Mouse (Mus musculus): ENCODE measurements at regions not wholly inside any gene's neighbourhood (a gene's known extent, or its start where the extent isn't known, plus 50 kb on each side); places are given as distances from the start of the nearest gene placed in this dataset.

DNA sequence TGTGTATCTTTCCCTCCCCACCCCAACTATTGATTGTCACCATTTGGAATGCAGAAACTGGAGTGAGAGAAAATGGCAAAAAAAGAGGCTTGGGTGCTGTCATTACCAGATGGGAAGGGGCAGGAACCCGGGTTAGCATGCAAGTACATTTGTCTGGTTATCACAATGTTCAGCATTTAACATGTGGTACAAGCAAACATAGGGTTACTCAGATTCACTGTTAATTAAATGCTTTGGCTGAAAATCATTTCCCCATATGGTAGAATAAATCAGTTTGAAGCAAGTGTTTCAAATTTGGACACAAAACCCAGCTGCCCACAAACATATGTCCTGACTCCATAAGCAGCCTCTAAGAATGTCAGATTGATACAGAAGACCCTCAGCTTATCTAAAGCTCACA lies 208.6 kb upstream of the Megf9 start:
- no peak for ATAC-seq (ENCODE audit: insufficient number of reproducible peaks, low FRiP score, low TSS enrichment, low read depth)
- WGBS: 74% methylated on average over 1 of the region's 1 CpGs

GRCm38 (mm10) chr4:70742002-70742401 lies 207.2 kb upstream of the Megf9 start:
- WGBS: 28% methylated on average over 1 of the region's 1 CpGs
- Histone ChIP-seq H3K36me3 (ENCODE audit: control insufficient read depth, insufficient read depth, low read length) (no peaks in the 10 kb centered on the region), H3K4me2 (ENCODE audit: low read depth, severe bottlenecking) (no peak overlapping the region), H3K27me3 (ENCODE audit: control insufficient read depth, insufficient read depth, low read length) (no peaks in the 10 kb centered on the region), H3K9me3 (ENCODE audit: control insufficient read depth, low read length) (no peaks in the 10 kb centered on the region), H3K9ac (ENCODE audit: low read length) (no peak overlapping the region), H3K4me3 (ENCODE audit: low read depth, low read length) (no peak overlapping the region), H3K4me1 (ENCODE audit: control insufficient read depth, insufficient read depth, low read length) (0 out of 2 replicates have a peak, but pooled peaks cover 4% of the 10 kb centered on the region), H3K27ac (replicated peaks; ENCODE audit: low read depth, low read length) (no peak overlapping the region)
- no peak for ATAC-seq (ENCODE audit: insufficient number of reproducible peaks, low FRiP score, low TSS enrichment, low read depth)
- peak; percentile 36 for DNase-seq (ENCODE audit: low spot score)

More for the DNA sequence above, 208.6 kb upstream of the Megf9 start:
- Histone ChIP-seq H3K27me3 (ENCODE audit: control insufficient read depth, insufficient read depth, low read length) (no peaks in the 10 kb centered on the region), H3K4me1 (ENCODE audit: control insufficient read depth, insufficient read depth, low read length) (0 out of 2 replicates have a peak, but pooled peaks cover 4% of the 10 kb centered on the region), H3K4me2 (ENCODE audit: low read depth, severe bottlenecking) (no peak overlapping the region), H3K27ac (replicated peaks; ENCODE audit: low read depth, low read length) (no peak overlapping the region), H3K36me3 (ENCODE audit: control insufficient read depth, insufficient read depth, low read length) (no peaks in the 10 kb centered on the region), H3K4me3 (ENCODE audit: low read depth, low read length) (no peak overlapping the region), H3K9me3 (ENCODE audit: control insufficient read depth, low read length) (no peaks in the 10 kb centered on the region), H3K9ac (ENCODE audit: low read length) (no peak overlapping the region)
- DNase-seq (ENCODE audit: low spot score): no peak

GRCm38 (mm10) chr4:70741121-70741520 lies 206.3 kb upstream of the Megf9 start:
- Histone ChIP-seq H3K27ac (replicated peaks; ENCODE audit: low read depth, low read length) (no peak overlapping the region), H3K27me3 (ENCODE audit: control insufficient read depth, insufficient read depth, low read length) (no peaks in the 10 kb centered on the region), H3K4me3 (ENCODE audit: low read depth, low read length) (no peak overlapping the region), H3K4me1 (ENCODE audit: control insufficient read depth, insufficient read depth, low read length) (0 out of 2 replicates have a peak, but pooled peaks cover 4% of the 10 kb centered on the region), H3K4me2 (ENCODE audit: low read depth, severe bottlenecking) (no peak overlapping the region), H3K36me3 (ENCODE audit: control insufficient read depth, insufficient read depth, low read length) (no peaks in the 10 kb centered on the region), H3K9ac (ENCODE audit: low read length) (no peak overlapping the region), H3K9me3 (ENCODE audit: control insufficient read depth, low read length) (no peaks in the 10 kb centered on the region)
- ATAC-seq (ENCODE audit: insufficient number of reproducible peaks, low FRiP score, low TSS enrichment, low read depth): no peak
- 2% methylated on average over 4 of the region's 4 CpGs for WGBS
- DNase-seq (ENCODE audit: low spot score): peak; percentile 24

- Histone ChIP-seq H3K4me2 (ENCODE audit: low read depth, severe bottlenecking) (no peak overlapping the region), H3K4me1 (ENCODE audit: control insufficient read depth, insufficient read depth, low read length) (no peaks in the 10 kb centered on the region), H3K27ac (replicated peaks; ENCODE audit: low read depth, low read length) (no peak overlapping the region), H3K4me3 (ENCODE audit: low read depth, low read length) (no peak overlapping the region), H3K36me3 (ENCODE audit: control insufficient read depth, insufficient read depth, low read length) (no peaks in the 10 kb centered on the region), H3K9ac (ENCODE audit: low read length) (no peak overlapping the region), H3K27me3 (ENCODE audit: control insufficient read depth, insufficient read depth, low read length) (no peaks in the 10 kb centered on the region), H3K9me3 (ENCODE audit: control insufficient read depth, low read length) (no peaks in the 10 kb centered on the region)
- WGBS: 69% methylated on average over 2 of the region's 2 CpGs
- no peak for ATAC-seq (ENCODE audit: insufficient number of reproducible peaks, low FRiP score, low TSS enrichment, low read depth)
- no peak for DNase-seq (ENCODE audit: low spot score)
Measured at GRCm38 (mm10) chr4:70709126-70709689, 174.4 kb upstream of the Megf9 start.

GRCm38 (mm10) chr4:70705128-70705752 lies 170.4 kb upstream of the Megf9 start:
- Histone ChIP-seq H3K27me3 (ENCODE audit: control insufficient read depth, insufficient read depth, low read length) (no peaks in the 10 kb centered on the region), H3K4me2 (ENCODE audit: low read depth, severe bottlenecking) (no peak overlapping the region), H3K4me3 (ENCODE audit: low read depth, low read length) (no peak overlapping the region), H3K4me1 (ENCODE audit: control insufficient read depth, insufficient read depth, low read length) (no peaks in the 10 kb centered on the region), H3K27ac (replicated peaks; ENCODE audit: low read depth, low read length) (no peak overlapping the region), H3K36me3 (ENCODE audit: control insufficient read depth, insufficient read depth, low read length) (no peaks in the 10 kb centered on the region), H3K9ac (ENCODE audit: low read length) (no peak overlapping the region), H3K9me3 (ENCODE audit: control insufficient read depth, low read length) (no peaks in the 10 kb centered on the region)
- ATAC-seq (ENCODE audit: insufficient number of reproducible peaks, low FRiP score, low TSS enrichment, low read depth) (no peak), DNase-seq (ENCODE audit: low spot score) (no peak)
- WGBS: 76% methylated on average over 3 of the region's 3 CpGs

DNA sequence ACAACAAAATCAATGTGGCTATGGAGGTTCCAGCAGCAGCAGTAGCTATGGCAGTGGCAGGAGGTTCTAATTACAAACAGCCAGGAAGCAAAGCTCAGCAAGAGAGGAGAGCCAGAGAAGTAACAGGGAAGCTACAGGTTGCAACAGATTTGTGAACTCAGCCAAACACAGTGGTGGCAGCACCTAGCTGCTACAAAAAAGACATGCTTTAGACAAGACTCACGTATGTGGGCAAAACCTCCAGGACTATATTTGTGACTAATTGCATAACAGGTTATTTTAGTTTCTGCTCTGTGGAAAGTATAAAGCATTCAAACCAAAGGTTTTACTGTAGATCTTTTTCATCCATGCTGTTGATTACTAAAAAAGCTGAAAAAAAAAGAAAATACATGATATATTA lies 166.1 kb upstream of the Megf9 start:
- Histone ChIP-seq H3K27ac (replicated peaks; ENCODE audit: low read depth, low read length) (no peak overlapping the region), H3K4me2 (ENCODE audit: low read depth, severe bottlenecking) (no peak overlapping the region), H3K4me3 (ENCODE audit: low read depth, low read length) (no peak overlapping the region), H3K9ac (ENCODE audit: low read length) (no peak overlapping the region), H3K36me3 (ENCODE audit: control insufficient read depth, insufficient read depth, low read length) (no peaks in the 10 kb centered on the region), H3K4me1 (ENCODE audit: control insufficient read depth, insufficient read depth, low read length) (no peaks in the 10 kb centered on the region), H3K27me3 (ENCODE audit: control insufficient read depth, insufficient read depth, low read length) (no peaks in the 10 kb centered on the region), H3K9me3 (ENCODE audit: control insufficient read depth, low read length) (no peaks in the 10 kb centered on the region)
- no peak for ATAC-seq (ENCODE audit: insufficient number of reproducible peaks, low FRiP score, low TSS enrichment, low read depth)
- DNase-seq (ENCODE audit: low spot score): no peak
- WGBS: 89% methylated on average over 1 of the region's 1 CpGs

DNA sequence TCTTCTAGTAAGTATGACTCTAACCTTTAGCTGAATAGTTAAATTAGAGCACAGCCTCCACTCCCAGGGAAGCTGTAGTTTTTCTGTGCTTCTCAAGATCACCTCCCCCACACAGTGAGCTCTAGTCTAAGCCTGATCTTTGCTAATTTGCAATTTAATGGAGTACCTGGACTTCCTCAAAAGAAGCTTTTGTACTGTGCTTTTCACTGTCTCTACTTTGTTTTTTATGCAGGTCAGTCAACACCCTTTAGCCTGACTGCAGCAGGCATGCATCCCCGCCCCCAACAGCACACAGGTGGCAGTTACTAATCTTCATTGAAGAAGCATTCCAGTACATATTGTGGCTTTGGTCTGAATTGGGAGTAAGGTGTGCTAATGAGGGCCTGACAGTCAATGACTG lies 129.4 kb upstream of the Megf9 start:
- H3K27ac ChIP-seq (replicated peaks; ENCODE audit: low read depth, low read length): no peak overlapping the region
- no peak overlapping the region for H3K9ac ChIP-seq (ENCODE audit: low read length)
- H3K9me3 ChIP-seq (ENCODE audit: control insufficient read depth, low read length): no peaks in the 10 kb centered on the region
- H3K4me3 ChIP-seq (ENCODE audit: low read depth, low read length): no peak overlapping the region
- H3K27me3 ChIP-seq (ENCODE audit: control insufficient read depth, insufficient read depth, low read length): no peaks in the 10 kb centered on the region
- ATAC-seq (ENCODE audit: insufficient number of reproducible peaks, low FRiP score, low TSS enrichment, low read depth): no peak
- 94% methylated on average over 1 of the region's 1 CpGs for whole genome bisulfite sequencing
- no peak for DNase-seq (ENCODE audit: low spot score)
- H3K4me1 ChIP-seq (ENCODE audit: control insufficient read depth, insufficient read depth, low read length): no peaks in the 10 kb centered on the region
- no peaks in the 10 kb centered on the region for H3K36me3 ChIP-seq (ENCODE audit: control insufficient read depth, insufficient read depth, low read length)
- no peak overlapping the region for H3K4me2 ChIP-seq (ENCODE audit: low read depth, severe bottlenecking)

- Histone ChIP-seq H3K4me2 (ENCODE audit: low read depth, severe bottlenecking) (no peak overlapping the region), H3K27me3 (ENCODE audit: control insufficient read depth, insufficient read depth, low read length) (no peaks in the 10 kb centered on the region), H3K4me1 (ENCODE audit: control insufficient read depth, insufficient read depth, low read length) (no peaks in the 10 kb centered on the region), H3K36me3 (ENCODE audit: control insufficient read depth, insufficient read depth, low read length) (no peaks in the 10 kb centered on the region), H3K4me3 (ENCODE audit: low read depth, low read length) (no peak overlapping the region), H3K9me3 (ENCODE audit: control insufficient read depth, low read length) (no peaks in the 10 kb centered on the region), H3K27ac (replicated peaks; ENCODE audit: low read depth, low read length) (no peak overlapping the region), H3K9ac (ENCODE audit: low read length) (no peak overlapping the region)
- no peak for ATAC-seq (ENCODE audit: insufficient number of reproducible peaks, low FRiP score, low TSS enrichment, low read depth)
- DNase-seq (ENCODE audit: low spot score): no peak
- 66% methylated on average over 2 of the region's 2 CpGs for WGBS
Measured at GRCm38 (mm10) chr4:70621431-70621837, 86.6 kb upstream of the Megf9 start.

All from limb, embryonic 11.5 days (tissue).